Mouse (Mus musculus): ENCODE results near the gene Ppdpf.

GRCm38 (mm10) chr2:181178471-181178870 lies 8.6 kb upstream of the Ppdpf start:
- TF ChIP-seq POLR2A (IDR thresholded peaks at IDR 0.05; ENCODE audit: control insufficient read depth, extremely low read depth, insufficient read depth, low read length, poor library complexity) (no peak), CTCF (IDR thresholded peaks at IDR 0.05; ENCODE audit: borderline replicate concordance, control insufficient read depth, extremely low read depth, insufficient read depth, low read length, poor library complexity) (no peak)
